Mouse (Mus musculus): ENCODE measurements at regions not wholly inside any gene's neighbourhood (a gene's known extent, or its start where the extent isn't known, plus 50 kb on each side); places are given as distances from the start of the nearest gene placed in this dataset.
"Not testable (repeated sequence)": the region's sequence is repeated elsewhere in the genome, so short reads cannot be mapped to it uniquely, and the experiment has no call there.

- WGBS, result 57% methylated on average over 1 of the region's 1 CpGs
- peak; percentile 0 for DNase-seq (ENCODE audit: low spot score)
- H3K36me3 ChIP-seq (replicated peaks; ENCODE audit: control insufficient read depth, insufficient read depth, low read depth, low read length), result no peaks in the 10 kb centered on the region
Observed at GRCm38 (mm10) chrX:114314586-114314985, 159.5 kb upstream of the Klhl4 start.

GRCm38 (mm10) chrX:114324285-114324684 lies 149.8 kb upstream of the Klhl4 start:
- Histone ChIP-seq H3K9me3 (replicated peaks; ENCODE audit: control insufficient read depth, low read length) (no peaks in the 10 kb centered on the region), H3K27me3 (ENCODE audit: control insufficient read depth, insufficient read depth, low read length) (no peaks in the 10 kb centered on the region), H3K27ac (replicated peaks; ENCODE audit: low read depth, low read length) (no peak overlapping the region), H3K9ac (replicated peaks; ENCODE audit: low read length) (no peak overlapping the region), H3K36me3 (replicated peaks; ENCODE audit: control insufficient read depth, insufficient read depth, low read depth, low read length) (no peaks in the 10 kb centered on the region), H3K4me3 (ENCODE audit: low read depth, low read length) (no peak overlapping the region), H3K4me2 (ENCODE audit: low read depth, low read length) (no peak overlapping the region), H3K4me1 (ENCODE audit: control insufficient read depth, insufficient read depth, low read length) (no peaks in the 10 kb centered on the region)
- DNase-seq (ENCODE audit: low spot score), result peak; percentile 3
- WGBS, result 56% methylated on average over 1 of the region's 1 CpGs
- ATAC-seq (replicated peaks; ENCODE audit: insufficient number of reproducible peaks, low FRiP score, low TSS enrichment, low read depth), result no peak

More at GRCm38 (mm10) chrX:114314586-114314985, 159.5 kb upstream of the Klhl4 start:
- Histone ChIP-seq H3K27ac (replicated peaks; ENCODE audit: low read depth, low read length) (no peak overlapping the region), H3K4me3 (ENCODE audit: low read depth, low read length) (no peak overlapping the region), H3K9ac (replicated peaks; ENCODE audit: low read length) (no peak overlapping the region), H3K9me3 (replicated peaks; ENCODE audit: control insufficient read depth, low read length) (no peaks in the 10 kb centered on the region), H3K27me3 (ENCODE audit: control insufficient read depth, insufficient read depth, low read length) (no peaks in the 10 kb centered on the region), H3K4me2 (ENCODE audit: low read depth, low read length) (no peak overlapping the region), H3K4me1 (ENCODE audit: control insufficient read depth, insufficient read depth, low read length) (no peaks in the 10 kb centered on the region)
- ATAC-seq (replicated peaks; ENCODE audit: insufficient number of reproducible peaks, low FRiP score, low TSS enrichment, low read depth), result no peak

- H3K9ac ChIP-seq (replicated peaks; ENCODE audit: low read length); H3K9me3 ChIP-seq (replicated peaks; ENCODE audit: control insufficient read depth, low read length); H3K4me3 ChIP-seq (ENCODE audit: low read depth, low read length); H3K27ac ChIP-seq (replicated peaks; ENCODE audit: low read depth, low read length); ATAC-seq (replicated peaks; ENCODE audit: insufficient number of reproducible peaks, low FRiP score, low TSS enrichment, low read depth); H3K27me3 ChIP-seq (ENCODE audit: control insufficient read depth, insufficient read depth, low read length); H3K4me2 ChIP-seq (ENCODE audit: low read depth, low read length); H3K4me1 ChIP-seq (ENCODE audit: control insufficient read depth, insufficient read depth, low read length); DNase-seq (ENCODE audit: low spot score); H3K36me3 ChIP-seq (replicated peaks; ENCODE audit: control insufficient read depth, insufficient read depth, low read depth, low read length): not testable (repeated sequence)
- WGBS, result 63% methylated on average over 1 of the region's 1 CpGs
Observed at GRCm38 (mm10) chrX:114336151-114336550, 138.0 kb upstream of the Klhl4 start.

GRCm38 (mm10) chrX:114359240-114359639 lies 114.9 kb upstream of the Klhl4 start:
- H3K36me3 ChIP-seq (replicated peaks; ENCODE audit: control insufficient read depth, insufficient read depth, low read depth, low read length), result no peaks in the 10 kb centered on the region
- H3K27ac ChIP-seq (replicated peaks; ENCODE audit: low read depth, low read length), result no peak overlapping the region
- 69% methylated on average over 1 of the region's 1 CpGs for WGBS
- no peak for ATAC-seq (replicated peaks; ENCODE audit: insufficient number of reproducible peaks, low FRiP score, low TSS enrichment, low read depth)
- no peak overlapping the region for H3K4me2 ChIP-seq (ENCODE audit: low read depth, low read length)
- DNase-seq (ENCODE audit: low spot score), result no peak
- H3K4me1 ChIP-seq (ENCODE audit: control insufficient read depth, insufficient read depth, low read length), result no peaks in the 10 kb centered on the region
- no peak overlapping the region for H3K9ac ChIP-seq (replicated peaks; ENCODE audit: low read length)
- H3K4me3 ChIP-seq (ENCODE audit: low read depth, low read length), result no peak overlapping the region
- H3K27me3 ChIP-seq (ENCODE audit: control insufficient read depth, insufficient read depth, low read length), result no peaks in the 10 kb centered on the region
- H3K9me3 ChIP-seq (replicated peaks; ENCODE audit: control insufficient read depth, low read length), result no peaks in the 10 kb centered on the region
